Mouse (Mus musculus): ENCODE data around the gene 6330409D20Rik.

- TF ChIP-seq CTCF (conservative IDR thresholded peaks at IDR 0.05; ENCODE audit: low read length), result no peak
- no peak for TF ChIP-seq POU5F1 (IDR thresholded peaks at IDR 0.05; ENCODE audit: borderline replicate concordance, low read length)
- TF ChIP-seq NANOG (IDR thresholded peaks at IDR 0.05; ENCODE audit: borderline replicate concordance, low read length), result no peak
Observed at GRCm38 (mm10) chr2:32788581-32788980, 47.8 kb upstream of the 6330409D20Rik start.

All from E14TG2a.4 (cell line).